In genomic region chr9:65193214-65193613, GRCm38 (mm10) we compare ENCODE assay signal across 16 mouse cellular contexts. TPM values are rescaled to one million over a fixed set of nuclear protein-coding genes. Genes with fewer than 3 reads are reported as not detected.
DNase-seq lines count a peak whose midpoint lies in the region; TF ChIP-seq lines count a peak whose summit lies in the region.
"Had no signal": no experiment of that assay in that cellular context is flagged by ENCODE, and none has a peak within 500 bp of the region (broad histone marks: within the 10 kb centered on the region; RNA-seq: fewer than 3 reads in every experiment).

No protein-coding gene starts in this region.

- H3K4me1 ChIP-seq in testis, adult 2 months (ENCODE audit: control insufficient read depth, insufficient read depth, low read length) = peaks cover 32% of the 10 kb centered on the region

- peak overlapping the region; percentile 9 for H3K4me3 ChIP-seq in testis, adult 2 months (ENCODE audit: control insufficient read depth, low read depth, low read length)
- H3K4me3 ChIP-seq: forebrain, embryonic 12.5 days; layer of hippocampus, adult 2 months had no signal

- no peak for TF ChIP-seq CTCF in testis, adult 2 months (IDR thresholded peaks at IDR 0.05; ENCODE audit: control insufficient read depth, insufficient read depth, insufficient replicate concordance, low read depth, low read length)

- DNase-seq in heart, adult 11 months = peak; percentile 82
- DNase-seq in heart, postnatal 14 days = no peak
- no peak for DNase-seq in testis, postnatal 10 days (ENCODE audit: low spot score)
- peak; percentile 40 for DNase-seq in liver
- peak; percentile 76 for DNase-seq in testis, postnatal 14 days (ENCODE audit: low spot score)
- no peak for DNase-seq in cerebellum, adult 11 months
- DNase-seq in ovary, postnatal 14 days (ENCODE audit: low spot score) = no peak
- DNase-seq: cerebellum, adult 18-20 months; gastrocnemius, postnatal 14 days; lung, adult 2 months; midbrain, embryonic 14.5 days; right cerebral cortex, adult 18-20 months had no signal

- H3K36me3 ChIP-seq in testis, adult 2 months (ENCODE audit: control insufficient read depth, insufficient read depth, low read length) = no peaks in the 10 kb centered on the region
- H3K36me3 ChIP-seq: forebrain, embryonic 12.5 days had no signal

- TF ChIP-seq POLR2A in testis, adult 2 months (IDR thresholded peaks at IDR 0.05; ENCODE audit: control insufficient read depth, low read depth, low read length) = no peak

- no peaks in the 10 kb centered on the region for H3K27me3 ChIP-seq in testis, adult 2 months (ENCODE audit: control insufficient read depth, insufficient read depth, low read length)
- H3K27me3 ChIP-seq: forebrain, embryonic 12.5 days had no signal

- H3K27ac ChIP-seq in testis, adult 2 months (ENCODE audit: control insufficient read depth, insufficient read depth, low read depth, low read length) = no peak overlapping the region
- H3K27ac ChIP-seq: forebrain, embryonic 12.5 days; hindbrain, postnatal 0 days; layer of hippocampus, adult 2 months had no signal

- intact Hi-C loops in heart, postnatal 14 days (cut with DNase I) = loop anchor here (5.0 kb wide), 1 partner anchor 161 kb away; the partner anchor contains the start of gene Dpp8

RNA-seq across cellular contexts. Expression of gene Parp16, which starts 1.9 kb away (rescaled TPM):
- 1 to 10 TPM; 3.4 to 3.6 TPM for total RNA-seq in heart, postnatal 14 days (2021)
- 2.2 and 2.3 TPM in 2 replicates for polyA plus RNA-seq in testis, adult 2 months (2012; rRNA removed)

RNA-seq across cellular contexts. Expression of gene Igdcc3, which starts 52.2 kb away (rescaled TPM):
- total RNA-seq in heart, postnatal 14 days (2021) = under 1 TPM; 0.22 to 0.24 TPM
- polyA plus RNA-seq in testis, adult 2 months (2012; rRNA removed) = 0.27 and 0.36 TPM in 2 replicates

Comparison
In these comparisons a context has a peak if more than half of its experiments do, and no peak if none do; other contexts are left out.
1. DNase-seq: peak in heart, adult 11 months (single experiment), liver (single experiment) and testis, postnatal 14 days (single experiment); none in heart, postnatal 14 days (0 of 2), testis, postnatal 10 days (single experiment), cerebellum, adult 11 months (single experiment) and ovary, postnatal 14 days (single experiment).